Mouse (Mus musculus) heart, postnatal 10 days (tissue): ENCODE measurements at regions not wholly inside any gene's neighbourhood (a gene's known extent, or its start where the extent isn't known, plus 50 kb on each side); places are given as distances from the start of the nearest gene placed in this dataset.

Experiments used
- DNase-seq, 2 experiments: peaks; one replicate each; pipeline ENCODE4 v3.0.0; 2021
- intact Hi-C: fragments of 180-260 bp; cut with DNase I; formaldehyde crosslinking; loops from one replicate; pipeline ENCODE4 v1.15.1; 2025

DNA sequence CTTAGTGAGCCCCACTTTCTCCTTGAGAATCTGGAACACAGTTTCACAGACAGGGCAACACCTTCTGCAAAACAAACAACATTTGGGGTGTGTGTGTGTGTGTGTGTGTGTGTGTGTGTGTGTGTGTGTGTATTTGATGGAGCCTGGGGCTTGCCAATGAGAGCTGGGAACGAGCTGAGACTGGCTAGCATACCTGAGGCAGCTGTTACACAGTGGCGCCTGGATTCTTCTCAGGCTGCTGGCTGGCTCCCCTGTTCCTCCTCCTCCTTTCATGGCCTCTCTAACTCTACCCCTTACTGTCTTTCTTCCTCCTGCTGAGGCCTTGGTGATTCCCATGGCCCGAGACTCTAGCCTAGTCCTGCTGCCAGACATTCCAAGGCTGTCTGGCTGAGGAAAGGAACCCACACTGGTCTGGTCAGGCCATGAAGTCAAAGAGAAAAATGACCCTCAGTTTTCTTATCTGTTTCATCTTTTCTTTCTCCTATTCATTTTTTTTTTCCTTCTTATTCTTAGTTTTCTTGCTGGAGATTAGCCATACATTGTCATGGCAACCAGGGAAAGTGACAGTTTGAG, 79.6 kb upstream of the Sem1 start:
- no peak for DNase-seq
- intact Hi-C loops: no loop called here

DNA sequence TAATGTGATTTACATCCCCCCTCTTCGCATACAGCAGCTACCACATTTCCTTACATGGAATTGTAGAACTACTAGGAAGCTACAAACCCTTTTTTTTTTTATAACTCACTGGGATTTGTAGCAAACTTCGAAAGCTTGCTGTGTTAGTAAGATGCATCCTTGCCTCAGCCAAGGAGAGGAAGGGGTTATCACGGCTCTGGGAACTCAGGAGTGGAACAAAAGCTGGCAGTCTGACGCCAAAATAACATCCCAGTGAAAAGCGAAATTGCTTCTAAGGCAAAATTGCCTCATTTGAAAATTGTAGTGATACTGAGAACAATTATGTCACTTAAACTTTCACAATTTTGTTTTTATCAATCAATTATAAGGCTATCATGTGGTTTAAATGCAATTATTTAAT, 81.6 kb upstream of the Sem1 start:
- intact Hi-C loops: no loop called here

DNA sequence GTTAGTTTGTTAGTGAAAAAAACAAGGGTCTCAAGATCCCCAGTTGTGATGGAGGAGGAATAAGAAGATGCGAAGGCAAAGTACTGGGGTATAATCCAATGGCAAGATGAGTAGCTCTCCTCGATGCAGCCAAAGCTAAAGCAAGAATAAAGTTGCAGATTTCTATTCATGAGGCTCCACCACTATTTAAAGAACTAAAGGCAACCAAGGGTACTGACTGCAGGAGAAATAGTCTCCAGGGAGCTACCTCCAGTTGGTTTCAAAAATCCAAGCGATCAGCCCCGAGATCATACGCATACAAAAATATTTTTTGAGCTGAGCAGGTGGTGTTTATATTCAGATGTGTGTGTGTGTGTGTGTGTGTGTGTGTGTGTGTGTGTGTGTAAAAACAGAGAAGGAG, 88.3 kb upstream of the Sem1 start:
- intact Hi-C loops: no loop called here

More for the DNA sequence above, 81.6 kb upstream of the Sem1 start:
- DNase-seq: no peak

DNA sequence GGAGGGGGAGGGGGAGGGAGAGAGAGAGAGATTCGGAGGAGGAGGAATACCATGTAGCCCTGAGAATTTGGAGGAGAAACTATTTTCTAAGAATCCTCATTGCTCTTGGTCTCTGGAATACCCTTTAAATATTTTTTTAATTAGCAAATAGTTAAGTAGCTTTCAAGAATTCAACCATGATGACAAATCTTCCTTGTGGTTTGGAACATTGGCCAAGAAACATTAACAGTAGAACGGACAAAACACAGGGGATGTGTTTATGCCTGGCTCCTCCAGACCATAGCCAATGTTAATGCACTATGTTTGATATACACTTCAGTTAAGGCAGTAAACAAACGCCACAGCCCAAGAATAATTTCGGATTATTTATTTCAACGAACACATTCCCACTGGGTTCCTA, 110.8 kb upstream of the Sem1 start:
- no peak for DNase-seq
- intact Hi-C loops: no loop called here

More for the DNA sequence above, 88.3 kb upstream of the Sem1 start:
- no peak for DNase-seq

DNA sequence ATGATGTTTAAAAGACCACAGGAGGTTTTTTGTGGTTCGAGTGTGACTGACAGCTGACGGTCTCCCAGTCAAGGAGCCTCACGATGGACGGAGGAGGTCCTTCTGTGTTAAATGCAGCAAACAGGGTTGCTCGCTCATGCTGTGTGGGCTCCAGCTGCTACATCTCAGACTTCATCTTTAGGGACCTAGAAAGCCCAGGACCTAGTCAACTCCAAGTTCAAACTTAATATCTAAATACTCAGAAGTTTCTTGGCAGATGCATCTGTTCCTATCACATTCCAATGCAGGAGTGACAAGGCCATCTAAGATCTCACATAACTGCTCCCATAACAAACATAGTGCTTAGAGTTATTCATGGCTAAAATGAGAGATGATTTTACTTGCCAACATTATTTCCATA, 111.7 kb upstream of the Sem1 start:
- intact Hi-C loops: no loop called here

DNA sequence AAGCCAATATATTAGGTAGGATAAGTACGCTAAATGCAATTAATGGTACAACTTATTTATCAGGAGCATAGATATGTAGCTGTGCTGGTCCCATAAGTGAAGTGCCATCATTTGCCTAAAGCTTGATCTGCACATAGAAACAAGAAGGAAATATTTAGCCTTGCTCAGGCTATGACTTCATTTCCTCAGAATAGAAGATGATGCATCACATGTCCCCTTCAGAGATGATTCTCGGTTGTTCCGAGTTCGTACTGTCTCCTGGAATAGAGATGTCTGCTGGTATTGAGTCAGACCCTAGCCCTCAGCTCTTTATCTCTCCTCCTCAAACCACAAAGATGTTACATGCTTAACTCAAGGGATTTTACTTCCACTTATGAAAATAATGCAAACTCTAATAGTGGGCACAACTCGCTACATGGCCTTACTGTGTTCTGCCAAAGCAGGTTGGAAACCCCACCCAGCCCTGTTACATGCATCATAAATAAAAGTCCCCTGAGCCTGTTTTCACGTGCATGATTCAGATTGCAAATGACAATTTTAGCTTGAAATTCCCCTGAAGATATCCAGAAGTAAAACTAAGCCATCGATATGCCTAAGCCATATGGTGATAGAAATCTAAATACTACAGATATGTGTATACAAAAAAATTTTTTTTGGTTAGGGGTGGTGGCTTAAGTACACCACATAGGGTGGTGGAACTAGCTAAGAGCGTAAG, 113.8 kb upstream of the Sem1 start:
- no peak for DNase-seq
- intact Hi-C loops: no loop called here

More for the DNA sequence above, 111.7 kb upstream of the Sem1 start:
- DNase-seq: no peak

DNA sequence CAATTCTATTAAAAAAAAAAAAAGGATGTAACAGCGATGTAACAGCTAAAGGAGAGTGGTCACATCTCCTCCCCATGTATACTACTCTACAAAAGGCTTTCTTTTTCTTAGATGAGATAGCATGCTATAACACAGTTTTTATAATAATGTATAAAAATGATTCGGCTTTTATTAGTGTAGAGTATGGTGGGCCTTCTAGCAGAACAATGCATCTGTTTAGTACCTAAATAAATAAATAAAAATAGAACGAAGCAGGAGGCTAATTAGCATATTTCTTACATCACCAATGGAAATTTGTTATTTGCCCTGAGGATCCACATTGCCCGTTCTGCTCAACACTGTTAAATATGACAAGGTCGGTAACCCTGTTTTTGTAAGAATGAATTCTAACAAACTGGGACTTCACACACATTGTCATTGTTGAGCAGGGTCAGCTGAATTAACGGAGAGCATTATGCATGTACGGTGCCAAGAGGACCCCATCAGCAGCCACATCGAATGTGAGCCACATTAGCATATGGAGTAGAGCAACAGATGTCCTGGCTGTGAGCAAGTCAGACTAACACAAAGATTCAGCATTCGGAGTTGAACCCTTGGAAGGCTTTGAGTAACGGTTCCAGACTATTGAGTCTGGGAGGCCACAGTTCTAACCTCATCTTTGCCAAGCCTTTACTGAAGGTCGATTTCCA, 117.4 kb upstream of the Sem1 start:
- no peak for DNase-seq
- intact Hi-C loops: no loop called here

DNA sequence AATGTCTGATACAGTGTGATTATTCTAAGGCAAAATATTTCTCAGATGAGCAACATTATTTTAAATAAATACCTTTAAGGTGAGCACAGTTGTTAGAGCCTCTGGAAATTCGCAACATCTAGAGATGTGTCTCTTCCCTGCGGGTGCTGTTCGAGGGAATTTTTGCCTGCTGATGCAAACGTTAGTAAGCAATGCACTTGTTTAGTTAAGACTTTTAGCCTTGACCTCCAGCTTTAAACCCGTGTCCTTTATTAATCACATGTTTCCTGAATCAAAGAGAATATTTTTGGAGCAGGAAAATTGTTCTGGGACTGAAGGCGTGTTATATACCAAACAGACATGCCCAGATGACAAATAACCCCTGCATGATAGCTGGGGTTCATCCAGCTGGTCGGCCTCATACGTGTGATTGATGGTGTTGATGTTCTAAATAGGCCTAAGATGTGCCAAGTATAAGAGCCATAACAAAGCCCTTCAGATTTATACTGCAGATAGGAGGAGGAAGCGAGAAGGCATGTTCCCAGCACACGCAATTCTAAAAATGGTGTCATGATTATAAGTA, 119.0 kb upstream of the Sem1 start:
- intact Hi-C loops: no loop called here
- peak; percentile 18 to 27 for DNase-seq

DNA sequence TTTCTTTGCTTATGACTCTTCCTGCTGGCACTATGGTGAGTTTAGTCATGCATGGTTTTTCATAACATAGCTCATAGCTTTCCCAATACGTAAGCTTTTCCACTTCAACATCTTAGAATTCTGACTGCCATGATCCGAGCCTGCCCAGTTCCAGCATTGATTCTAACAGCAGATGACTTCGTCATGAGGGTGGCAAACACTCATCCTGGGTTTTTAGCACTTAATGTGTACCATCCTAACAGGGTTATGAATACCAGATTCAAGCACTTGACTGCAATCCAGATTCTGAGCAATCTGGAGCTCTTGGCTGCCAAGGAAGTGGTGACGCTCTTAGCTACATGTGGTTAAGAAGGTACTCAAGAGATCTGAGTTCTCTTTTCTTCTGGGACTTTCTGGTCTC, 128.3 kb upstream of the Sem1 start:
- intact Hi-C loops: no loop called here
- DNase-seq: peak in 1 of 2 experiments; percentile 15

DNA sequence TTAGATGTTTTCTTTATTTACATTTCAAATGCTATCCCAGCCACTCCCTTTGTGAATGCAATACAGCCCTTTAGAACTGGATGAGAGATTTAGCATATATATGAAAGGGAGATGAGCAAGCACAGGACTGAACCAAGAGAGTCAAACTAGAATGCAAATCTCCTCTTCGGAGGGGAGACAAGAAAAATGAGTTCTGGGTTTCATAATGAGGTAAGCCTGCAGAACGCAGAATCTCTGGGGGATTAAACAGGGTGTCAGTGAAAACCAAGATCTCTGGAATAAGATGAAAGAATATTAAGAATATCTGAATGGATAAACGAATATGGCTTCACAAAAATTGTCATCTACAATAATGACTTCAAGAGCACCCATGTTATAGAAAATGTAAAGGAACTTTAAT, 130.6 kb upstream of the Sem1 start:
- intact Hi-C loops: no loop called here
- no peak for DNase-seq

DNA sequence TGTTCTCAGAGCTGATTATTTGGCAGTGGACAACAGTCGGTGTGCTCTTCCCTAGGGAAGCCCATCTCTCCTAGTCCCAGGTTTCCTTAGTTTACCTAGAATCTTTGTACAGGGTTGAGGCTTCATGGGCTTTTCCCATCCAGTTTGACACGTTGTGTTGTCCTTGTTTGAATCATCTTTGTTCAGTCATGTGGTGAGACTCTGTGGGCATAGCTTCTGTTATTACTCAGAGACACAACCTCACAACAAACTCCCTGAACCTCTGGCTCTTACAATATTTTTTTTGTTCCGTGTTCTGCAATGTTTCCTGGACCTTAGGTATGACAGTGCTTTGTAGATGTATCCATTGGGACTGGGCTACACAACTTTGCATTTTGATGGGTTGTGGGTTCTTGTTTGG, 132.9 kb upstream of the Dlx6 start:
- DNase-seq: no peak
- intact Hi-C loops: no loop called here

DNA sequence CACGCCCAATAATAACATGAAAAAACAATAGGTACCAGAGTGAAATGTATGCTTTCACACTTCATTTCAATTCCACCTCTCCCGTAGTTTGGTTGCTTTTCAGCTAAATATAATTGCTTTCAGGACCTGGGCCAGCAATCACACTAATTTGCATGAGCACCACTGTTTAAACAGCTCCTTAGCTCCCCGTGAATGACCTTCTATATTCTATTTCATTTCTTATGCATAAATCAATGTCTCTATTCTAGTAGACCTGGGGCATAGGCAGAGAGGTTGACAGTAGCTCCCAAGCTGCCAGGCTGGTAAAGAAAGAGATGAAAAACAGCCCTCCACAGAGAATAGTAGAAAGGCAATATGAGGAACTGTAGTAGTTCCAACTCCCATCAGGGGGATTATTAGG, 117.7 kb upstream of the Dlx6 start:
- intact Hi-C loops: no loop called here
- no peak for DNase-seq

DNA sequence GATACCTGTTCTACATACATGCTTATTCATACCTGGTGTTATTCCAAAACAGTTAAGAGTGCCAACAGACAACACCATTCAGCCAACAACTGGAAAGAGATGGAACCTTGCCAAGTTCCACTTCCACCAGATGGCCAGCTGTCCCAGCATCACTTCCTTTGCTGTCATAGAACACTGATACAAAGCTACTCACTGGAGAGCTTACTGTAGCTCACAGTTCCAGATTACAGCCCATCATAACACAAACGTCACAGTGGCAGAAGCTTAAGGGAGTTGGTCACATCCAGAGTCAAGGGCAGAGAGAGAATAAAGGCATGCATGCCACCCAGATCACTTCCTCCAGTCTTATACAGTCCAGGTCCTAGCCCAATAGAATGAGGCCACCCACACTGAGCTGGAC, 84.0 kb upstream of the Dlx6 start:
- intact Hi-C loops: no loop called here
- peak; percentile 10 to 31 for DNase-seq

DNA sequence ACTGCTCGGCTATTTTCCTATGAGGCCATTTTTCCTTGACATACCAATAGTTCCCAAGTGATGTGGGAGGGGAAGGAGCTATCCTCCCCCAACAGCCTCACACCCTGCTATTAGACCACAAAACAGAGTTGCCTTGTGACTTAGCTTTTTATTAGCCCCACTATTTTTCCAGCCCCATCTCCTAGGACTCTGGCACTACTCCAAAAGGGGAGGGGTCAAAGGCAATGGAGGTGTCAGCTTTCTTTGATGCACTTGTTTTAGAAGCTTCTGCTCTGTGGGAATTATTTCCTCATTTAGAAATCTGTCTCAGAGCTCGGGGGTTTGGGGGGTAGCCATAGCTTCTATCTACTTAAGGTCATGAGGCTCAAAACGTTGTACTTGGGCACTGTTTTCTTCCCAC, 81.6 kb upstream of the Dlx6 start:
- DNase-seq: no peak
- intact Hi-C loops: no loop called here

DNA sequence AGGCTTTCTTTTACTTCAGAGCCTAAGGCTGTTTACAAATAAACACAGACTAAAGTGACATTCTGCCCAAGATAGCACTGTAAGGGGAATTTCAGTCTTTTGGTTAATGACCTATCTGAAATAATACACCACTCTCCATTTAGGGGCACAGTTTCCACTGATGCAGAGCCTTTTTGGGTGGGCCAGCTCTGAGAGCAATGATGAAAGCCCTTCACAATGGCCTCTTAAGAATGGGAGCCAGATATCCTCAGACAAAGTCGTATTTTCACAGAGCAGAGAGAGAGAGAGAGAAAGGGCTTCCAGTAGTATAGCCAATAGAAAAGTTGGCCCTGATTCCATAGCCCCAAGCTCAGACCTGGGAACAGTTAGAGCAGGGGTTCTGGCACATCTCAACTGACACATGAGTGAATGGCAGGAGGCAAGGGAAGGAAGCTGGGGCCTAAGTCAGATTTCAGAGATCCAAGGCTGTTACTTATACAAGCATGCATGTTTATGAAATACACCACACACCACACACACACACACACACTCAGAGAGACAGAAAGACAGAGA, 77.1 kb upstream of the Dlx6 start:
- intact Hi-C loops: no loop called here
- DNase-seq: no peak

DNA sequence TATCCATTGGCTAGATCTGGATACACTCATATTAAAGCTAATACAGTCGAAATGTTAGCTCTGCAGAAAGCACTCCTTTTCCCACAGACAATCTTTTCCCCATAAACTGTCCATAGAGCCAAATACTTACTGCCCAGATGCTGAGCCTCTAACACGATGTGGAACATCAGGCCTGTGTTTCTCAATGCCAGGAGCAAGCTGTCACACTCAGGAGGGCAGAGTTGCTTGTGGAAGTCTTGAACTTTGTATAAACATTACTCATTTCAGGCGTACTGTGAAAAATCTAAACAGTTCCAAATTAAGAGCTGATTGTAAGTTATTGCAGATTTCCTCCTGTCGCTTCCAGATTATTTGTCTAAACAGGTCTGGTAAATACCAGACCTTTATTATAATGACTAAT, 75.6 kb upstream of the Dlx6 start:
- DNase-seq: no peak

DNA sequence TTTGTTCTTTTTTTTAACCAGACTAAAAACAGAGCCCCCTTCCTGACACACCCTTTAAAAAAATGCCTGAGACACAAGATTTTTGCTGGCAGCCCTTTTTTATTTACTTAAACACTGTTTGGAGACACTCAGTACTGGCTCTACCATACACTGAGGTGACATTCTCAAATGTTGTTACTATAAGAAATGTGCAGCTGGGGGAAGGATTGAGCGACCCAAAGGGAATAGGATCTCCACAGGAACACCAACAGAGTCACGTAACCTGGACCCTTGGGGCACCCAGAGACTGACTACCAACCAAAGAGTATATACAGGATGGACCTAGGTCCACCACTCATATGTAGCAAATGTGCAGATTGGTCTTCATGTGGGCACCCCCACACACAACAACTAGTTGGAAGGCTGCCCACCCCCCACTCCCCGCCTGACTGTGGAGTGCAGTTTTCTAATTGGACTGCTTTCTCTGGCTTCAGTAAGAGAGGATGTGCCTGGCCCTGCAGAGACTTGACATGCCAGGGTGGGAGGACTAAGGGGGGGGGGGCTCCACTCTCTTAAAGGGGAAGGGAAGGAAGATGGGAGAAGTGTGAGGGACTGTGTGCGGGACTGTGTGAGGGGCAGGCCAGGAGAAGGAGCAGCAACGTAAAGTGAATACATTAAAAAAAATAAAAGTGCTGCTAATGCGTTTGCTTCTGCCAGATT, 68.7 kb upstream of the Dlx6 start:
- intact Hi-C loops: no loop called here
- DNase-seq: no peak

More for the DNA sequence above, 75.6 kb upstream of the Dlx6 start:
- intact Hi-C loops: no loop called here

DNA sequence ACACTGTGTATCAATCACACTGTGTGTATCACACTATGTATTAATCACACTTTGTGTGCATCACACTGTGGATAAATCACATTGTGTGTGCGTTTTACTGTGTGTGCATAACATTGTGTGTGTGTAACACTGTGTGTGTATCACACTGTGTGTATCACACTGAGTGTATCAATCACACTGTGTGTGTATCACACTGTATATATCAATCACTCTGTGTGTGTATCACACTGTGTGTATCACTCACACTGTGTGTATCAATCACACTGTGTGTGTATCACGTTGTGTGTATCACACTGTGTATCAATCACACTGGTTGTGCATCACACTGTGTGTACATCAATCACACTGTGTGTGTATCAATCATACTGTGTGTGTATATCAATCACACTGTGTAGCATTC, 62.8 kb upstream of the Dlx6 start:
- intact Hi-C loops: no loop called here
- no peak for DNase-seq

DNA sequence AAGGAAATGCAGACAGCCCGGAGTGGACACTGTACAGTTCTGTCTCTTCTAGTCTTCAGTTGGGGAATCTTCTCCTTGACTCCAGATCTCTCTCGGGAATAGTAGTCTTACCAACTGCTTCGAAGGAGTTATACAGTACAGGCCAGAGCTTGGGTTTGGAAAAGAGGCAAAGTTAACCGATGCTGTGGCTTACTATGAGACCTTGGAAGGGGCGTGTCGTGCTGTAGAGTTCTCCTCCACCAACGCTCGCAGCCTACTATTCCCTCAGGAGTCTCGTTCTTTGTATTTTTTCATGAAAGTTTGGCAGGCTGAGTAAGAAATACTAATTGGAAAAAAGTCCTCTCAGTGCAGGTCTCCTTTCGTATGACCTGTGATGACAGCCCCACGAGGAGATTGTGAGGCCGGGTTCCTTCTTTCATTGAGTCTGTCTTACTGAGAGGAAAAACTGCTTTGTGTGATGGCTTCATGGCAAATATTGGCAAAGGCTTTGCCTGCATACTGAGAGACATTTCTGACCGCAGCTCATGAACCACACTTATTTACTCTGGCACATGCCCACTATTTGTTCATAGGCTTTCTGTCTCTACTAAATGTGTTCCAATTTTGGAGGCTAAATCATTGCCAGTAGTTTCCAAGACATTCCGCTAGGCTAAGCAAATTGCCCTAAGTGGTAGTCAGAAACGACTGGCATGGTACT, 61.4 kb upstream of the Dlx6 start:
- peak; percentile 4 to 6 for DNase-seq
- intact Hi-C loops: no loop called here
